Mouse (Mus musculus): ENCODE measurements at regions not wholly inside any gene's neighbourhood (a gene's known extent, or its start where the extent isn't known, plus 50 kb on each side); places are given as distances from the start of the nearest gene placed in this dataset.

- Histone ChIP-seq H3K4me3 (ENCODE audit: low read depth, low read length) (no peak overlapping the region), H3K27me3 (ENCODE audit: control insufficient read depth, insufficient read depth, low read length, poor library complexity, severe bottlenecking) (no peaks in the 10 kb centered on the region)
- TF ChIP-seq CTCF (IDR thresholded peaks at IDR 0.05; ENCODE audit: low read depth, low read length) (no peak), EP300 (IDR thresholded peaks at IDR 0.05; ENCODE audit: insufficient read depth, low read depth, low read length) (no peak), POLR2A (IDR thresholded peaks at IDR 0.05; ENCODE audit: insufficient read depth, low read length) (no peak)
Observed at GRCm38 (mm10) chr2:148312255-148312654, 82.9 kb upstream of the Sstr4 start.

GRCm38 (mm10) chr2:148320896-148321295 is 74.2 kb upstream of the Sstr4 start:
- H3K4me1 ChIP-seq (ENCODE audit: control insufficient read depth, insufficient read depth, low read length), result no peaks in the 10 kb centered on the region
- H3K36me3 ChIP-seq (ENCODE audit: control insufficient read depth, insufficient read depth, low read length, poor library complexity, severe bottlenecking), result no peaks in the 10 kb centered on the region
- H3K27me3 ChIP-seq (ENCODE audit: control insufficient read depth, insufficient read depth, low read length, poor library complexity, severe bottlenecking), result no peaks in the 10 kb centered on the region
- no peak overlapping the region for H3K27ac ChIP-seq (ENCODE audit: insufficient read depth, low read length)
- H3K9me3 ChIP-seq (replicated peaks; ENCODE audit: control insufficient read depth, insufficient read depth, low read length, poor library complexity, severe bottlenecking), result no peaks in the 10 kb centered on the region
- H3K4me3 ChIP-seq (ENCODE audit: low read depth, low read length), result no peak overlapping the region
- TF ChIP-seq EP300 (IDR thresholded peaks at IDR 0.05; ENCODE audit: insufficient read depth, low read depth, low read length), result no peak
- no peak for TF ChIP-seq CTCF (IDR thresholded peaks at IDR 0.05; ENCODE audit: low read depth, low read length)
- no peak for TF ChIP-seq POLR2A (IDR thresholded peaks at IDR 0.05; ENCODE audit: insufficient read depth, low read length)
- H3K9ac ChIP-seq (ENCODE audit: low read depth, poor library complexity, severe bottlenecking), result no peak overlapping the region

More at GRCm38 (mm10) chr2:148312255-148312654, 82.9 kb upstream of the Sstr4 start:
- H3K9me3 ChIP-seq (replicated peaks; ENCODE audit: control insufficient read depth, insufficient read depth, low read length, poor library complexity, severe bottlenecking), result no peaks in the 10 kb centered on the region
- no peaks in the 10 kb centered on the region for H3K4me1 ChIP-seq (ENCODE audit: control insufficient read depth, insufficient read depth, low read length)
- H3K36me3 ChIP-seq (ENCODE audit: control insufficient read depth, insufficient read depth, low read length, poor library complexity, severe bottlenecking), result no peaks in the 10 kb centered on the region
- H3K9ac ChIP-seq (ENCODE audit: low read depth, poor library complexity, severe bottlenecking), result no peak overlapping the region
- H3K27ac ChIP-seq (ENCODE audit: insufficient read depth, low read length), result no peak overlapping the region

- Histone ChIP-seq H3K4me3 (ENCODE audit: low read depth, low read length) (no peak overlapping the region), H3K36me3 (ENCODE audit: control insufficient read depth, insufficient read depth, low read length, poor library complexity, severe bottlenecking) (no peaks in the 10 kb centered on the region), H3K27ac (ENCODE audit: insufficient read depth, low read length) (no peak overlapping the region), H3K27me3 (ENCODE audit: control insufficient read depth, insufficient read depth, low read length, poor library complexity, severe bottlenecking) (no peaks in the 10 kb centered on the region), H3K9ac (ENCODE audit: low read depth, poor library complexity, severe bottlenecking) (no peak overlapping the region), H3K9me3 (replicated peaks; ENCODE audit: control insufficient read depth, insufficient read depth, low read length, poor library complexity, severe bottlenecking) (no peaks in the 10 kb centered on the region), H3K4me1 (ENCODE audit: control insufficient read depth, insufficient read depth, low read length) (no peaks in the 10 kb centered on the region)
- TF ChIP-seq CTCF (IDR thresholded peaks at IDR 0.05; ENCODE audit: low read depth, low read length) (no peak), POLR2A (IDR thresholded peaks at IDR 0.05; ENCODE audit: insufficient read depth, low read length) (no peak), EP300 (IDR thresholded peaks at IDR 0.05; ENCODE audit: insufficient read depth, low read depth, low read length) (no peak)
Observed at GRCm38 (mm10) chr2:148325362-148325761, 69.8 kb upstream of the Sstr4 start.

GRCm38 (mm10) chr2:148325854-148326387 is 69.2 kb upstream of the Sstr4 start:
- H3K27ac ChIP-seq (ENCODE audit: insufficient read depth, low read length), result no peak overlapping the region
- no peaks in the 10 kb centered on the region for H3K4me1 ChIP-seq (ENCODE audit: control insufficient read depth, insufficient read depth, low read length)
- H3K4me3 ChIP-seq (ENCODE audit: low read depth, low read length), result no peak overlapping the region
- H3K9me3 ChIP-seq (replicated peaks; ENCODE audit: control insufficient read depth, insufficient read depth, low read length, poor library complexity, severe bottlenecking), result no peaks in the 10 kb centered on the region
- TF ChIP-seq EP300 (IDR thresholded peaks at IDR 0.05; ENCODE audit: insufficient read depth, low read depth, low read length), result no peak
- TF ChIP-seq POLR2A (IDR thresholded peaks at IDR 0.05; ENCODE audit: insufficient read depth, low read length), result no peak
- H3K27me3 ChIP-seq (ENCODE audit: control insufficient read depth, insufficient read depth, low read length, poor library complexity, severe bottlenecking), result no peaks in the 10 kb centered on the region
- H3K9ac ChIP-seq (ENCODE audit: low read depth, poor library complexity, severe bottlenecking), result no peak overlapping the region
- no peaks in the 10 kb centered on the region for H3K36me3 ChIP-seq (ENCODE audit: control insufficient read depth, insufficient read depth, low read length, poor library complexity, severe bottlenecking)

- no peaks in the 10 kb centered on the region for H3K4me1 ChIP-seq (ENCODE audit: control insufficient read depth, insufficient read depth, low read length)
- no peak overlapping the region for H3K4me3 ChIP-seq (ENCODE audit: low read depth, low read length)
- H3K9me3 ChIP-seq (replicated peaks; ENCODE audit: control insufficient read depth, insufficient read depth, low read length, poor library complexity, severe bottlenecking), result no peaks in the 10 kb centered on the region
- no peaks in the 10 kb centered on the region for H3K36me3 ChIP-seq (ENCODE audit: control insufficient read depth, insufficient read depth, low read length, poor library complexity, severe bottlenecking)
- H3K27ac ChIP-seq (ENCODE audit: insufficient read depth, low read length), result no peak overlapping the region
- H3K9ac ChIP-seq (ENCODE audit: low read depth, poor library complexity, severe bottlenecking), result no peak overlapping the region
- no peaks in the 10 kb centered on the region for H3K27me3 ChIP-seq (ENCODE audit: control insufficient read depth, insufficient read depth, low read length, poor library complexity, severe bottlenecking)
- TF ChIP-seq CTCF (IDR thresholded peaks at IDR 0.05; ENCODE audit: low read depth, low read length) (no peak), EP300 (IDR thresholded peaks at IDR 0.05; ENCODE audit: insufficient read depth, low read depth, low read length) (no peak), POLR2A (IDR thresholded peaks at IDR 0.05; ENCODE audit: insufficient read depth, low read length) (no peak)
Observed at GRCm38 (mm10) chr2:148326414-148326813, 68.7 kb upstream of the Sstr4 start.

GRCm38 (mm10) chr2:148327552-148327951 is 67.6 kb upstream of the Sstr4 start:
- Histone ChIP-seq H3K36me3 (ENCODE audit: control insufficient read depth, insufficient read depth, low read length, poor library complexity, severe bottlenecking) (no peaks in the 10 kb centered on the region), H3K4me1 (ENCODE audit: control insufficient read depth, insufficient read depth, low read length) (no peaks in the 10 kb centered on the region), H3K9ac (ENCODE audit: low read depth, poor library complexity, severe bottlenecking) (no peak overlapping the region), H3K27me3 (ENCODE audit: control insufficient read depth, insufficient read depth, low read length, poor library complexity, severe bottlenecking) (no peaks in the 10 kb centered on the region), H3K9me3 (replicated peaks; ENCODE audit: control insufficient read depth, insufficient read depth, low read length, poor library complexity, severe bottlenecking) (no peaks in the 10 kb centered on the region), H3K4me3 (ENCODE audit: low read depth, low read length) (no peak overlapping the region), H3K27ac (ENCODE audit: insufficient read depth, low read length) (no peak overlapping the region)
- TF ChIP-seq EP300 (IDR thresholded peaks at IDR 0.05; ENCODE audit: insufficient read depth, low read depth, low read length), result no peak
- TF ChIP-seq CTCF (IDR thresholded peaks at IDR 0.05; ENCODE audit: low read depth, low read length), result no peak
- no peak for TF ChIP-seq POLR2A (IDR thresholded peaks at IDR 0.05; ENCODE audit: insufficient read depth, low read length)
